Mouse (Mus musculus) cortical plate, adult 2 months (tissue): ENCODE results near the gene Efhb. TPM values are rescaled to one million over a fixed set of nuclear protein-coding genes. Genes with fewer than 3 reads are reported as not detected.

Experiments used
- H3K27ac ChIP-seq: fragments of 200-500 bp; 2 replicates; pipeline ENCODE4 v1.5.1; 2012; ENCODE audit warnings: low read length, control low read depth, inconsistent platforms; ENCODE audit not compliant: insufficient read depth
- H3K4me1 ChIP-seq: fragments of 200-500 bp; 2 replicates; pipeline ENCODE4 v1.6.1; 2011; ENCODE audit warnings: low read length; ENCODE audit not compliant: control insufficient read depth, insufficient read depth
- H3K4me3 ChIP-seq: fragments of 200-500 bp; 2 replicates; pipeline ENCODE4 v1.5.1; 2011; ENCODE audit warnings: mild to moderate bottlenecking, low read length, control low read depth; ENCODE audit not compliant: insufficient read depth
- CTCF ChIP-seq: fragments of 200-500 bp; IDR thresholded peaks from 2 replicates; pipeline ENCODE4 v1.5.1; 2011; ENCODE audit warnings: mild to moderate bottlenecking, control low read depth, low read length; ENCODE audit not compliant: insufficient read depth; ENCODE audit errors: extremely low read depth
- POLR2A ChIP-seq: fragments of 200-500 bp; IDR thresholded peaks from 2 replicates; pipeline ENCODE4 v1.6.1; 2011; ENCODE audit warnings: mild to moderate bottlenecking, low read length, control low read depth; ENCODE audit not compliant: insufficient read depth; ENCODE audit errors: extremely low read depth
- polyA plus RNA-seq: library from polyadenylated mRNA; depleted of rRNA; stranded (reverse); fragments of >200 nt; gene quantifications from 2 replicates; pipeline ENCODE4 v1.2.3, GENCODE M21; 2012; rRNA removed

Efhb gene
- polyA plus RNA-seq, 1 experiment, result 0.25 TPM

GRCm38 (mm10) chr17:53386863-53387262, 76.3 kb downstream of the Efhb start:
- no peak overlapping the region for H3K4me3 ChIP-seq
- H3K27ac ChIP-seq, result no peak overlapping the region
- TF ChIP-seq CTCF (no peak), POLR2A (no peak)
- H3K4me1 ChIP-seq, result no peaks in the 10 kb centered on the region

- no peak overlapping the region for H3K27ac ChIP-seq
- no peaks in the 10 kb centered on the region for H3K4me1 ChIP-seq
- no peak overlapping the region for H3K4me3 ChIP-seq
- TF ChIP-seq POLR2A (no peak), CTCF (no peak)
Observed at GRCm38 (mm10) chr17:53364111-53364510, 99.0 kb downstream of the Efhb start.

Other genes with a start within 250 kb of the Efhb start
- 89.9 TPM in 2 replicates for gene Rab5a, start 15.9 kb upstream of the Efhb start, polyA plus RNA-seq
- 0.04 TPM in 1 of 2 replicates, not detected in the other for gene Pp2d1, start 76.1 kb upstream of the Efhb start, polyA plus RNA-seq
- gene Kat2b, start 103.5 kb upstream of the Efhb start, polyA plus RNA-seq, result 11.0 and 12.2 TPM in 2 replicates
- gene Sgo1, start 226.0 kb upstream of the Efhb start, polyA plus RNA-seq, result 0.19 and 0.21 TPM in 2 replicates